Mouse (Mus musculus) spleen, postnatal 4 days (tissue): ENCODE results near the gene Vmn1r115.
"Not testable (repeated sequence)": the region's sequence is repeated elsewhere in the genome, so short reads cannot be mapped to it uniquely, and the experiment has no call there.

ENCODE experiments used
- DNase-seq, 2 experiments: peaks; one replicate each; pipeline ENCODE4 v3.0.0; 2022; ENCODE audit warnings: low spot score in 2 of 2

Gene Vmn1r115

DNA sequence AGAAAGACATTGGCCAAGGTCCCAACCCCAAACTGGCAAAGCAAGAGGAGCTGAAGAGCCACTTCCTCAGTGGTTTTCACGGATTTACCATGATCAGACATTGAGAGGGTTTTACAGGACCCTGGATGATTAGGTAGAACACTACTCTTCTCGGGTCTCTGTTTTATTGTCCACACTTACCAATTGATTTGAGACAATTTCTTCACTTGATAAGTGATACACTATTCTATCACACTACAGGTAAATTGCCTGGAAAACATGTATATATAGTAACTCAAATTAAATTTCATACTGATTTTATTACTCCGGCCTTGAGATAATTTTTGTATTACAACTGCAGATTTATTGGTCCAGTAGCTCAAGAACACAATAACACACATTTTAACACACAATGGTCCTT is at the start of gene Vmn1r115:
Vmn1r115 (minus strand) TSS at position 101 of the 400 bp plus-strand sequence.
- not testable (repeated sequence) for DNase-seq

DNA sequence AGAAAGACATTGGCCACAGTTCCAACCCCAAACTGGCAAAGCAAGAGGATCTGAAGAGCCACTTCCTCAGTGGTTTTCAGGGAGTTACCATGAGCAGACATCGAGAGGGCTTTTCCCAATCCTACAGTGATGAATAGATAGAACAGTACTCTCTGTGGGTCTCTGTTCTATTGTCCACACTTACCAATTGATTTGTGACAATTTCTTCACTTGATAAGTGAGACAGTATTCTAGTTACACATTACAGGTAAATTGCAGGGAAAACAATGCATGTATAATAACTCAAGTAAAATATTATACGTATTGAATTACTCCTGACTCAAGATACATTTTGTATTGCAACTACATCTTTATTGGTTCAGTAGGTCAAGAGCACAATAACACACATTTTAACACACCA is 39.2 kb upstream of the Vmn1r115 start, which contains the start of gene Vmn1r117:
Vmn1r117 (minus strand) TSS at position 101 of the 400 bp plus-strand sequence.
- not testable (repeated sequence) for DNase-seq

DNA sequence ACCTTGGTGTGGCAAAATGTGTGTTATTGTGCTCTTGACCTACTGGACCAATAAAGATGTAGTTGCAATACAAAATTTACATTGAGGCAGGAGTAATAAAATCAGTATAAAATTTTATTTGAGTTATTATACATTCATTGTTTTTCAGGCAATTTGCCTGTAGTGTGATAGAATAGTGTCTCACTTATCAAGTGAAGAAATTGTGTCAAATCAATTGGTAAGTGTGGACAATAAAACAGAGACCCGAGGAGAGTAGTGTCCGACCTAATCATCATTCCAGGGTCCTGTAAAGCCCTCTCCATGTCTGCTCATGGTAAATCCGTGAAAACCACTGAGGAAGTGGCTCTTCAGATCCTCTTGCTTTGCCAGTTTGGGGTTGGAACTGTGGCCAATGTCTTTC is 27.2 kb upstream of the Vmn1r115 start, which contains the start of gene Vmn1r116:
Vmn1r116 (plus strand) TSS at position 301 of the 400 bp plus-strand sequence.
- DNase-seq, result not testable (repeated sequence)

DNA sequence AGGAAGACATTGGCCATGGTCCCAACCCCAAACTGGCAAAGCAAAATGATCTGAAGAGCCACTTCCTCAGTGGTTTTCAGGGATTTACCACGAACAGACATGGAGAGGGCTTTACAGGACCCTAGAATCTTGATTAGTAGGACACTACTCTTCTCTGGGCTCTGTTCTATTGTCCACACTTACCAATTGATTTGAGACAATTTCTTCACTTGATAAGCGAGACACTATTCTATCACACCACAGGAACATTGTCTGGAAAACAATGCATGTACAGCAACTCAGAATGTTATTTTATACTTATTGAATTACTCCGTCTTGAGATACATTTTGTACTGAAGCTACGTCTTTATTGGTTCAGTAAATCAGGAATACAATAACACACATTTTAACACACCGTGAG is 32.7 kb downstream of the Vmn1r115 start, which contains the start of gene Vmn1r114:
Vmn1r114 (minus strand) TSS at position 101 of the 400 bp plus-strand sequence.
- not testable (repeated sequence) for DNase-seq
